Mouse (Mus musculus): Measurements from ENCODE around the gene Ccdc107.

- no peak for TF ChIP-seq EP300 (IDR thresholded peaks at IDR 0.05; ENCODE audit: insufficient read depth, low read depth, low read length)
- no peak for TF ChIP-seq CTCF (IDR thresholded peaks at IDR 0.05)
These were observed 439 bp upstream of the Ccdc107 start for GRCm38 (mm10) chr4:43492101-43492820.
